In the genomic region with DNA sequence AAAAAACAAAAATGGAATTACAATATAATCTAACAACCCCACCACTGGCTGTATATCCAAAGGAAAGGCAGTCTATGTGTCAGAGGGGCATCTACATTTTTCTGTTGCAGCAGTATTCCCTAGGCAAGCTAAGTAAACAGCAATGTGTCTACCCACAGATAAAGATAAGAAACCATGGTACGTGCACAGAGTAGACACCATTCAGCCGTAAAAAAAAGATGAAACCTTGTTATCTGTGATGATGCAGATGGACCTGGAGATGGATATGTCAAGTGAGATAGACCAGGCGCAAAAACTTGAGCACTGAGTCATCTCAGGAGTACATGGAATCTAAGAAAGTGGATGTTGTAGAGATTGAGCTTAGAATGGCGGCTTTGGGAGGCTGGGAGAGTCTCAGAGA, we compare ENCODE assay signal across 19 mouse cellular contexts. TPM values are rescaled to one million over a fixed set of nuclear protein-coding genes. Genes with fewer than 3 reads are reported as not detected.
"Had no signal": no experiment of that assay in that cellular context is flagged by ENCODE, and none has a peak within 500 bp of the region (broad histone marks: within the 10 kb centered on the region; RNA-seq: fewer than 3 reads in every experiment).

No protein-coding gene starts in this region.

- H3K27me3 ChIP-seq: neural tube, embryonic 13.5 days had no signal

- H3K9me3 ChIP-seq: limb, embryonic 10.5 days; midbrain, embryonic 10.5 days; neural tube, embryonic 13.5 days had no signal

- H3K4me2 ChIP-seq: neural tube, embryonic 13.5 days had no signal

- H3K27ac ChIP-seq: layer of hippocampus, adult 2 months; left cerebral cortex, adult 2 months; limb, embryonic 10.5 days; midbrain, embryonic 10.5 days; neural tube, embryonic 13.5 days; stomach, postnatal 0 days had no signal

- H3K9ac ChIP-seq: neural tube, embryonic 13.5 days had no signal

- ATAC-seq: inflammation-experienced regulatory T-cells, adult 6 months had no signal

- H3K36me3 ChIP-seq: limb, embryonic 10.5 days; midbrain, embryonic 10.5 days; neural tube, embryonic 13.5 days had no signal

- H3K4me1 ChIP-seq: neural tube, embryonic 13.5 days had no signal

- DNase-seq: kidney, adult 18-20 months; kidney, postnatal 10 days; kidney, postnatal 4 days; lung, adult 2 months; lung, postnatal 10 days; lung, postnatal 4 days; midbrain, embryonic 14.5 days; right cerebral cortex, adult 18-20 months; right cerebral cortex, postnatal 25 days; thymus, postnatal 4 days had no signal

- H3K4me3 ChIP-seq: layer of hippocampus, adult 2 months; left cerebral cortex, adult 2 months; limb, embryonic 10.5 days; midbrain, embryonic 10.5 days; neural tube, embryonic 13.5 days had no signal

RNA-seq across cellular contexts. Expression of gene Gpr1, which starts 10.7 kb away (rescaled TPM):
- total RNA-seq: megakaryocyte, adult 5-6 weeks had no signal
- polyA plus RNA-seq: inflammation-experienced regulatory T-cells, adult 6 months; small intestine, adult 2 months had no signal

RNA-seq across cellular contexts. Expression of gene Zdbf2, which starts 48.1 kb away (rescaled TPM):
- total RNA-seq: megakaryocyte, adult 5-6 weeks had no signal
- polyA plus RNA-seq: small intestine, adult 2 months had no signal
